Mouse (Mus musculus): ENCODE measurements around the gene Hspe1. TPM values are rescaled to one million over a fixed set of nuclear protein-coding genes. Genes with fewer than 3 reads are reported as not detected.

Hspe1 gene
- polyA plus RNA-seq, 1 experiment: 10.7 TPM

DNA sequence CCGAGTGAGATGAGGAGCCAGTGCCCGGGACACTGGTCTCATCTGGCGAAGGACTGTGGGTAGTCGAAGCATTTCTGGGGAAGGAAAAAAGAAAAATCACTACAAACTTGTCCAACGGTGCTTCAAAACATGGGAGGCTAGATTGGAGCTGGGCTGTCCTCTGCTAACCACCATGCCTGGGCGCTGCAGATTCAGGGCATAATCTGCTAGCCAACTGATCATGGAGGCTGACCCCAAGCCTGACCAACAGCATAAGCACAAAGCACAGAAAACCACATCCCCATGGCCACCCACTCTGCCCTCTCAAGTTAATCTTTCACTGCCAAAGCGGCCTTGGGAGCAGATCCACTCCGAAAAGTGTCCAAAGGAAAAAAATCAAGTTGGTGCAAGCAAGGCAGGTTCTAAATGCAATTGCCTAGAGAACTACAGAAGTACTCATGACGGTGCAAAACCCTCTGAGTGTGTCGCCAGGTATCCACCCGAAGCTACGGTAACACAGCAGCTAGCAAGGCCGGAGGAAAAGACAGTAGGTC lies 998 bp upstream of the Hspe1 start:
- peaks cover 31% of the 10 kb centered on the region for H3K36me3 ChIP-seq (ENCODE audit: control insufficient read depth, insufficient read depth, low read length)

DNA sequence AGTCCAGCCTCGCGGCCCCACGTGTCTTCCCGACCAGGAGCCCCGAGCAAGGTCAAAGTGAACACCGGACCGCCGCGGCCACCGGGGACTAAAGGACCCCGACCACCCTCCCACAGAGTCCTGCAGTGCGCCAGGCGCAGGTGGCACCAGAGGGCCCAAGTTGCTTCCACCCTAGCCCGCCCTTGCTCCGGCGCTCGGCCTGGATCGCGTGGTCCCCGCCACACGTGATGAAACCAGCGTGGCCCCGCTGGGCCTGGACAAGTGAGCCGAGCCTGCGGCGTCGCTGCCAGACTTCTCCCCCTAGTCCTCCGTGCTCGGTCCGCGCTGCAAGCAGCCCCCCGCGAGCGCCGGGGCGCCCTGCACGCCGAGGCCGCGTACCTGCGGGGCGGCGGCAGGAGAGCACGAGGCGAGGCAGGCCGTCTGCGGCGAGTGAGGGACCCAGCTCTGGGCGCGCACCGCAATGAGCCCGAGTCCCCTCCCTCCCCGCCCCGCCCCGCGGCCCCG lies 479 bp upstream of the Hspe1 start:
- peaks cover 26% of the 10 kb centered on the region for H3K36me3 ChIP-seq (ENCODE audit: control insufficient read depth, insufficient read depth, low read length)
- WGBS: 1% methylated on average over 51 of the region's 57 CpGs
- peak; percentile 73 for TF ChIP-seq POLR2A (IDR thresholded peaks at IDR 0.05; ENCODE audit: low read depth, low read length)
- no peak for TF ChIP-seq CTCF (IDR thresholded peaks at IDR 0.05; ENCODE audit: extremely low read depth, insufficient read length, insufficient replicate concordance, low read depth, low read length)
- no peaks in the 10 kb centered on the region for H3K27me3 ChIP-seq (ENCODE audit: control insufficient read depth, insufficient read depth, low read length)
- H3K4me3 ChIP-seq (ENCODE audit: low read depth, low read length): peak overlapping the region; percentile 83
- H3K27ac ChIP-seq (ENCODE audit: insufficient read depth, low read depth, low read length): peak overlapping the region; percentile 76
- no peaks in the 10 kb centered on the region for H3K4me1 ChIP-seq (ENCODE audit: control insufficient read depth, insufficient read depth, insufficient read length, low read length)

More for the DNA sequence above, 998 bp upstream of the Hspe1 start:
- no peak for TF ChIP-seq CTCF (IDR thresholded peaks at IDR 0.05; ENCODE audit: extremely low read depth, insufficient read length, insufficient replicate concordance, low read depth, low read length)
- no peak for TF ChIP-seq POLR2A (IDR thresholded peaks at IDR 0.05; ENCODE audit: low read depth, low read length)
- peak overlapping the region; percentile 83 for H3K4me3 ChIP-seq (ENCODE audit: low read depth, low read length)
- WGBS: under 1% methylated on average over 13 of the region's 13 CpGs
- H3K4me1 ChIP-seq (ENCODE audit: control insufficient read depth, insufficient read depth, insufficient read length, low read length): no peaks in the 10 kb centered on the region
- peak overlapping the region; percentile 76 for H3K27ac ChIP-seq (ENCODE audit: insufficient read depth, low read depth, low read length)
- H3K27me3 ChIP-seq (ENCODE audit: control insufficient read depth, insufficient read depth, low read length): no peaks in the 10 kb centered on the region

DNA sequence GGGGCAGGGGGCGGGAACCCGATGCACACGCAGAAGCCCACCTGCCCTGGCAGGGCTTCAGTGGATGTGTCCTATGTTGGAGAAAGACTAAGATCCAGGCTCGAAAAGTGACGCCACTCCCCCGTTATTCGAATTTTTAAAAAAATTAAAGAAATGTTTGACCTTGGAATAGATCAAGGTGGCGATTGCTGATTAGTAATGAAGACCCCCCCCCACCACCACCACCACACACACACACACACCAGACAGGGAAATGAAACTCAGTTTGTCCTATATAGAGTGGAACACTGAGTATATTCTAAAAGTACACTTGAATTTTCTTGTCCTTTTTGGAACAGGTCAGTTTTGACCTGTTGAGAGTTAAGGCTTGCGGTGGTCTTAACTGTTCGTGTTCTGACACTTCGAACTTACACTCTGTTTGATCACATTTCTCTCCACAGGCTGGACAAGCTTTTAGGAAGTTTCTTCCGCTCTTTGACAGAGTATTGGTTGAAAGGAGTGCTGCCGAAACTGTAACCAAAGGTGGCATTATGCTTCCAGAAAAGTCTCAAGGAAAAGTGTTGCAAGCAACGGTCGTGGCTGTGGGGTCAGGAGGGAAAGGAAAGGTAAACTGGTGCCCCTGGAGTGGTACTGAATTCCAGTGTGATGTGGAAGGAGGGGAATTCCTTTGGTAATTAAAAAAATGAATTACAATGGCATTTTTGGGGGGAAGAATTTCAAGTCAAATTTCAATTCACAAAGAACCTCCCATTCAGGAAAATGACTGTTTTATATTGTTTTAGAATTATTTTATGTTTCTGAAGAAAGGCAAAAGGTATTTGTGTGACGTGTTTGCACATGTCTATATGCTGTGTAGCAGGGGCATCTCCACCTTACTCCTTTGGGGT lies 922 bp downstream of the Hspe1 start:
- TF ChIP-seq POLR2A (IDR thresholded peaks at IDR 0.05; ENCODE audit: low read depth, low read length): no peak
- no peak for TF ChIP-seq CTCF (IDR thresholded peaks at IDR 0.05; ENCODE audit: extremely low read depth, insufficient read length, insufficient replicate concordance, low read depth, low read length)
- WGBS: 3% methylated on average over 16 of the region's 16 CpGs
- no peaks in the 10 kb centered on the region for H3K4me1 ChIP-seq (ENCODE audit: control insufficient read depth, insufficient read depth, insufficient read length, low read length)
- H3K27ac ChIP-seq (ENCODE audit: insufficient read depth, low read depth, low read length): peak overlapping the region; percentile 80
- peak overlapping the region; percentile 83 for H3K4me3 ChIP-seq (ENCODE audit: low read depth, low read length)
- peaks cover 19% of the 10 kb centered on the region for H3K36me3 ChIP-seq (ENCODE audit: control insufficient read depth, insufficient read depth, low read length)
- no peaks in the 10 kb centered on the region for H3K27me3 ChIP-seq (ENCODE audit: control insufficient read depth, insufficient read depth, low read length)

DNA sequence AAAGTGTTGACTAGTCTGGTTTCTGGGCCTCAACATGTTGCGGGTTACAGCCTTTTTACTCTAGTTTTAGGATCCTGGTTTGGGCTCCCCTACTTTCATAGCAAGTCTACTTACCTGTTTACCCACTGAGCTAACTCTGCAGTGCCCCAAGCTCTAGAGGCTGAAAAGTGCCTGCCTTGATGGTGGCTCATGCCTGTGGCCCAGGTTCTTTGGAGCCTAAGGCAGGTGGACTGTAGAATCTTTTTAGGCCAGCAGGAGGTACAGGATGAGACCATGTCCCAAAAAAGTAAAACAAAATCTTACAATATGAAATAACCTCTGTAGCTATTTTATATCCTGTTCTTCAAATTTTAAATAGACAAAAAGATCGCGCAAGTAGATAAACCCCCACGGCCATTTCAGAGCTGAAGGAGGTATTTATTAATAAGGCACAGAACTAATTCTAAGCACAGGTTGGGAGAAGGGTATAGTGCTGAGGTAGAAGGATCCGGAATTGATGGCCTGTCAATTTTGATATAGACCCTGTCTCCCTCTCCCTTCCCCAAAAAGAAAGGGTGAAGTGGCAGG lies 1.6 kb downstream of the Hspe1 start:
- Histone ChIP-seq H3K27ac (ENCODE audit: insufficient read depth, low read depth, low read length) (no peak overlapping the region), H3K36me3 (ENCODE audit: control insufficient read depth, insufficient read depth, low read length) (peaks cover 15% of the 10 kb centered on the region), H3K4me1 (ENCODE audit: control insufficient read depth, insufficient read depth, insufficient read length, low read length) (no peaks in the 10 kb centered on the region), H3K4me3 (ENCODE audit: low read depth, low read length) (peak overlapping the region; percentile 44), H3K27me3 (ENCODE audit: control insufficient read depth, insufficient read depth, low read length) (no peaks in the 10 kb centered on the region)
- WGBS: 36% methylated on average over 5 of the region's 5 CpGs
- TF ChIP-seq CTCF (IDR thresholded peaks at IDR 0.05; ENCODE audit: extremely low read depth, insufficient read length, insufficient replicate concordance, low read depth, low read length): no peak
- no peak for TF ChIP-seq POLR2A (IDR thresholded peaks at IDR 0.05; ENCODE audit: low read depth, low read length)

- Histone ChIP-seq H3K27me3 (ENCODE audit: control insufficient read depth, insufficient read depth, low read length) (no peaks in the 10 kb centered on the region), H3K4me3 (ENCODE audit: low read depth, low read length) (no peak overlapping the region), H3K4me1 (ENCODE audit: control insufficient read depth, insufficient read depth, insufficient read length, low read length) (no peaks in the 10 kb centered on the region), H3K27ac (ENCODE audit: insufficient read depth, low read depth, low read length) (no peak overlapping the region), H3K36me3 (ENCODE audit: control insufficient read depth, insufficient read depth, low read length) (peaks cover 9% of the 10 kb centered on the region)
- TF ChIP-seq POLR2A (IDR thresholded peaks at IDR 0.05; ENCODE audit: low read depth, low read length) (no peak), CTCF (IDR thresholded peaks at IDR 0.05; ENCODE audit: extremely low read depth, insufficient read length, insufficient replicate concordance, low read depth, low read length) (no peak)
- WGBS: 95% methylated on average over 2 of the region's 2 CpGs
Observed at GRCm38 (mm10) chr1:55092056-55092455, 4.1 kb downstream of the Hspe1 start.

DNA sequence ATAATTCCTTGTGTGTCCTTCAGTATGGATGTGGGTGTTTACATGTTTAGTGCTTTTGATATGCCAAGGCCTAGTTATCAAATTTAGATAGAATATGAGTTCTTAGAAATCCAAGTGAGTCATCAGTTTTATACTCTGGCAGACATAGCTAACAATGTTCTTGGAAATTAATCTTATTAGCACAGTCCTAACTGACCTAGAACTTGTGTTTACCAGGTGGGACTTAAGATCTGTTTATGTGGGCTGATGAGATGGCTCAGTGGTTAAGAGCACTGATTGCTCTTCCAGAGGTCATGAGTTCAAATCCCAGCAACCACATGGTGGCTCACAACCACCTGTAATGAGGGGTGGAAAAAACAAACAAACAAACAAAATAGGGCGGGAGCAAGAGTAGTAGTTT lies 4.5 kb downstream of the Hspe1 start:
- no peaks in the 10 kb centered on the region for H3K4me1 ChIP-seq (ENCODE audit: control insufficient read depth, insufficient read depth, insufficient read length, low read length)
- TF ChIP-seq POLR2A (IDR thresholded peaks at IDR 0.05; ENCODE audit: low read depth, low read length) (no peak), CTCF (IDR thresholded peaks at IDR 0.05; ENCODE audit: extremely low read depth, insufficient read length, insufficient replicate concordance, low read depth, low read length) (no peak)
- H3K36me3 ChIP-seq (ENCODE audit: control insufficient read depth, insufficient read depth, low read length): peaks cover 9% of the 10 kb centered on the region
- no peak overlapping the region for H3K4me3 ChIP-seq (ENCODE audit: low read depth, low read length)
- H3K27ac ChIP-seq (ENCODE audit: insufficient read depth, low read depth, low read length): no peak overlapping the region
- WGBS: 66% methylated on average over 1 of the region's 1 CpGs
- no peaks in the 10 kb centered on the region for H3K27me3 ChIP-seq (ENCODE audit: control insufficient read depth, insufficient read depth, low read length)

Data from small intestine, adult 2 months (tissue).